Mouse (Mus musculus): ENCODE results near the gene Sept14.

Gene Sept14

GRCm38 (mm10) chr5:129669453-129670035 is 38.8 kb downstream of the Sept14 start:
- DNase-seq (ENCODE audit: low spot score) = no peak

- DNase-seq (ENCODE audit: low spot score) = no peak
Observed at GRCm38 (mm10) chr5:129667851-129668250, 40.5 kb downstream of the Sept14 start.

GRCm38 (mm10) chr5:129666271-129666909 is 41.9 kb downstream of the Sept14 start:
- no peak for DNase-seq (ENCODE audit: low spot score)

- no peak for DNase-seq (ENCODE audit: low spot score)
Observed at GRCm38 (mm10) chr5:129664090-129664489, 44.2 kb downstream of the Sept14 start.

GRCm38 (mm10) chr5:129657931-129658330 is 50.4 kb downstream of the Sept14 start:
- no peak for DNase-seq (ENCODE audit: low spot score)

- DNase-seq (ENCODE audit: low spot score) = no peak
Observed at GRCm38 (mm10) chr5:129657016-129657415, 51.3 kb downstream of the Sept14 start.

GRCm38 (mm10) chr5:129650858-129651257 is 57.5 kb downstream of the Sept14 start:
- no peak for DNase-seq (ENCODE audit: low spot score)
